Mouse (Mus musculus) erythroblast, embryonic 14.5 days (primary cell): ENCODE measurements around the gene Hist1h4f.

ENCODE experiments used
- GATA1 ChIP-seq: IDR thresholded peaks from 2 replicates; pipeline ENCODE4 v1.6.1; 2012; ENCODE audit warnings: low read length, inconsistent platforms, mixed read lengths
- TAL1 ChIP-seq: IDR thresholded peaks from 3 replicates; pipeline ENCODE4 v1.6.1; 2012; ENCODE audit warnings: low read length, inconsistent platforms, mixed read lengths

- TF ChIP-seq GATA1 (no peak), TAL1 (no peak)
Measured at GRCm38 (mm10) chr13:23554925-23555838, 3.7 kb upstream of the Hist1h4f start.
